Mouse (Mus musculus) heart, adult 8-10 months (tissue): ENCODE measurements around the gene Pitpna. TPM values are rescaled to one million over a fixed set of nuclear protein-coding genes. Genes with fewer than 3 reads are reported as not detected.

Source experiments
- DNase-seq: peaks from one replicate; pipeline ENCODE4 v3.0.0; 2022; ENCODE audit warnings: low spot score
- total RNA-seq, 4 experiments: library from RNA; stranded (reverse); gene quantifications; 2 replicates each; pipeline ENCODE4 v1.2.4; 2022

Pitpna gene
- total RNA-seq, 4 experiments from 2014 or later = 89.5 to 110 (median 105) TPM

GRCm38 (mm10) chr11:75563851-75564548 lies 23.9 kb upstream of the Pitpna start:
- DNase-seq = no peak

DNA sequence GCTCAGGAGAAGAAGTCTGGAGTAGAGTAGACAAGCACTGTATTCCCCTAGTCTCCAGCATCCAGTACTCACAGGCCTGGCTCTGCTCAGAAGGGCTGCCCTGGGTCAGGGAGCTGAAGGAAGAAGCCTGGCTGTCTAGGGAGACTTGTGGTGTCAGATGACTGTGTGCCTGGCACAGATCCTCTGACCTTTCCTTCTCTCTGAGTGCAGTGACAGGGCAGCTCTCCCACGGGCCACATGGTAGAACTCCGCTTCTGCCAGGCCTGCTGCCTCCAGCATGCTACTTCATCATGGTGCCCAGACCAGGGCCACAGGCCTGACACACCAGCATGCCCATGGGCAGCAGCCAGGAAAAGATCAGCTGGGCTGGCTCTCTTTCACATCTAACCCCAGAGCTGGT lies 22.0 kb upstream of the Pitpna start:
- DNase-seq = peak; percentile 79

DNA sequence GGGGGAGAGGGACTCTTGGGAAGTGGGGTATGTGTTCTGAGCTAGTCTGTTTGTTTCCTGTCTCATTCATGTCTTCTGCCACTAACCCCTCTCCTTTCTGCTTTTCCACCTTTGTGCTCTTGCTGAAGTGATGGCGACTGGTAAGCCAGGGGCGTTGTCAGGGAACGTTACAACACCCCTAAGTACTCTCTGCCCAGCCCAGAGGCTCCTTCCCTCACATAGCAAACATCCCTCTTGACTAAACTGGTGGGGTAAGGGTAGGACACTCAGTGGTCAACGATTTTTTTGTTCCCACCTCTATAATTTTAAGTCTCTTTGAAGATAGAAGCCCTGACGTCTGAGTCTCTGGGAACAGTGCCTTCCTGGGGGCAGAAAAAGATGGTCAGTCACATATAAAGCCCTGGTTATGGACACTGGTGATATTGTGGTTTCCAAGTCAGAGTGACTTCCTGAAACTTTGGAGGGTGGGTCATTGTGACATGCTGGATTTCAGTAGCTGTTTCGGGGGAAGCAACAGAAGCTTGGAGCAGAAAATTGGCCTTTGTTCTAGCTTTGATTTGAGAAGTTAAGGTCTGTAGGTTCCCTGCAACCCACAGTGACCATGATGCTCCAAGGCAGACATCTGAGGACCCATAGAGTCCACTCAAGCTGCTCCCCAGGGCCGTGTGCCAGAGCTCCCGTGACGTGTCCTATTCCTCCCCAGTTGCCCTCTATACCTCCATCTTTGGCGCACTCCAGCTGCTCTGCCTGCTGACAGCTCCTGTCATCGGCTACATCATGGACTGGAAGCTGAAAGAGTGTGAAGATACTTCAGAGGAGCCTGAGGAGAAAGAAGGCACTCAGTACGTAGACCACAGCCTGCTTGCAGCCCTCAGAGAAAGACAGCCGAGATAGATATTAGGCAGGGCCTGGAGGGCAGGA lies 21.4 kb upstream of the Pitpna start:
- no peak for DNase-seq

GRCm38 (mm10) chr11:75567346-75568114 lies 20.4 kb upstream of the Pitpna start:
- no peak for DNase-seq

DNA sequence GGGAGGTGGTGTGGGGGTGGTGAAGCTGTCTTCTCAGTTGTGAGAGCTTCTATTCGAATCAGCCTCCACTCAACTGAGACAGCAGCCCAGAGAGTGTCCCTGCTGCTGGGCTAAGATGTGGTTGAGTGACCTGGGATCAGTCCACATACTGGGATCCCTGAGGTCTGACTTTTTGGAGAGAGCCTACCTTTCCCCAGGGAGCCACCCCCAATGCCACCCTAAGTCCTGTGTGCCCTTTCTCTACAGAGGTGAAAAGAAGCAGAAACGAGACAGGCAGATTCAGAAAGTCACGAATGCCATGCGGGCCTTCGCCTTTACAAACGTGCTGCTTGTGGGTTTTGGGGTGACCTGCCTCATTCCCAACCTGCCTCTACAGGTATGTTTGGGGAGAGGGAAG lies 19.8 kb upstream of the Pitpna start:
- DNase-seq = no peak

DNA sequence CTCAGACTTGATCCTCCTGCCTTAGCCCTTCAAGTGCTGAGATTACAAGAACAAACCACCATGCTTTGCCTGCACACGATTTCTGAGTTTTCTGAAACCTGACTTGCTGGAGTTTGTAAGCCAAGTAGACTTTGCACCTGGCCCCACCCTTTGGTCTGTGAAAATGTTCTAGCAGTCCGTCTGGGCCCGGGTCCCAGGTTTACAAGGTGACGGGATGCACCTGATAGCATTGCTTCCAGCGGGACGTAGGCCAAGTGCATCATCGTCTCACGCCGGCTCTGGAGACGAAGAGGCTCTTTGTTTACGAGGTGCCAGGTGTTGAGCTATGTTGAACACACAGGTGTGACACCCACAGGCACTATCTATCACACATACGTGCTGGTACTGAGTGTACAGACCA lies 18.9 kb upstream of the Pitpna start:
- no peak for DNase-seq

GRCm38 (mm10) chr11:75570375-75571125 lies 17.3 kb upstream of the Pitpna start:
- DNase-seq = no peak

GRCm38 (mm10) chr11:75571126-75571990 lies 16.5 kb upstream of the Pitpna start:
- DNase-seq = no peak

DNA sequence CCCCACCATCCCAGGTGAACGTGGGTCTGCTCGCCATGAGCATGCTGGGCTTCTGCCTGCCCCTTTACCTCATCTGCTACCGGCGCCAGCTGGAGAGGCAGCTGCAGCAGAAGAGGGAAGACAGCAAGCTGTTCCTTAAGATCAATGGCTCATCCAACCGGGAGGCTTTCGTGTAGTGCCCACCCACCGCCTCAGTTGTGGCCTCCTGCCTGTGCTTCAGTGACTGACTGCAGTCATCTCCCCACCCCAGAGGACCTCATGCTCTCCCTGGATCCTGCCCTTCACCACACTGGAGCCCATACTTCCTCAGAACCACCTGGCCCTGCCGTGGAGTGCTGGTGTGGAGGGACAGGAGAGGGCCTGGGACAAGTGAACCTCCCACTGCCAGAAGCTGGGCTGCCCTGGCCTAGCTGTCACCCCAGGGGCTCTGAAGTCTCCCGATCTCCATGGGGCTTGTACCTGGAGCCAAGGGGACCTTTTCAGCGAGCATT lies 15.6 kb upstream of the Pitpna start:
- DNase-seq = no peak

- DNase-seq = peak; percentile 94
Measured at GRCm38 (mm10) chr11:75572854-75573650, 14.8 kb upstream of the Pitpna start.

- DNase-seq = no peak
Measured at GRCm38 (mm10) chr11:75574378-75575123, 13.3 kb upstream of the Pitpna start.

DNA sequence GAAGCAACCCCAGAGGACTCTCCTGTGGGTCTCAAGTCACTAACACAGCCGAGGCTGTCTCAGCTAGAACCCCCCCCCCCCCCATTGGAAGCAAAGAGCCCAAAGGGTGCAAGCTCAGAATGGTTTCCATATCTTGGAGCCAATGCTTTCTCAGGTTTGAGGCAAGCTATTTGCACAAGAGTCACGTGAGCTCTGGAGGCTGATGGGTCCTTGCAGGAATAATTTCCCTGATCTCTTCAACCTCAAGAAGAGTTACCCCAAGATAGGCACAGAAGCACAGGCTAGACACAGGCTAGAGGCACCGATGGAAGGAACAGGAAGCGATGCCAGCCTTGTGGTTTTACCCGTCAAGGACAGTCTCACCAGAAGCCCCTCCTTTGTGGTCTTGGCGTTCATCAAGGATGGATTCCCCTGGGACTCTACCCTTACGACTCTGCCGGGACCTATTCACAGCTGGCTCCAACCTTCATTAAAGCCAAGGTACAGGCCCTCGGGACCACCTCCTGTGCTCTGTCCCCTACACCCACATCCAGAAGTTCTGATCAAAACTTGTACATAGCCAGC lies 12.3 kb upstream of the Pitpna start:
- DNase-seq = no peak

DNA sequence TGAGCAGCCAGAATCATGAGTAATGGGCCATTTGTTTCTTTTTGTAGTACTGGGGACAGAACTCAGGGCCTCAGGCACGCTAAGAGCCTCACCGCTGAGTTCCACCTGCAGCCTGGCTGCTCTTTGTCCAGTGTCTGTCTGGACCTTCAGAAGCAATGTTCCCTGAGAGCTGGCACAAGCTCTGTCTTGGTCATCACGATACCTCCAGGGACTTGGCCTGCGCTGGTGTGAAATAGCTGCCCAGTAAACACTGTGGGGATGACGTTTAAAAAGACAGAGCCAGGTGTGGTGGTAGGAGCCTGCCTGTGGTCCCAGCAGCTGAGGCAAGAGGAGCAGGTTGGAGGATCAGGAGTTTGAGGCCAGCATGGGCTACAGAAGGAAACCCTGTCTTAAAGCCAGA lies 9.3 kb upstream of the Pitpna start:
- no peak for DNase-seq

- DNase-seq = no peak
Measured at GRCm38 (mm10) chr11:75581495-75582149, 6.3 kb upstream of the Pitpna start.

GRCm38 (mm10) chr11:75583521-75583920 lies 4.4 kb upstream of the Pitpna start:
- DNase-seq = no peak

DNA sequence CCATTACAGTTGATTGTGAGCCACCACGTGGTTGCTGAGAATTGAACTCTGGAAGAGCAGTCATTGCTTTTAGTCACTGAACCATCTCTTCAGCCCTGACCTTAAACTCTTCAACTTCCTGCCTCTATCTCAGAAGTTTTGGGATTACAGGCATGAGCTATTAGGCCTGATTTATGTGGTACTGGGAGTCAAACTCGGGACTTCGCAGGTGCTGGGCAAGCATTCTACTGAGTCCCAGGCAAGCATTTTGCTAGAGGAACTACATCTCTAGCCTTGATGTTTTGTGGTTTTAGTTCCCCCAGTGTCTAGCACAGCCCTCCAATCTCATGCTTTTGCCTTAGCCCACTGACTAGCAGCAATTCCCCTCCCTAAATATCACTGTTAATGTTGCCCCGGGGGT lies 2.8 kb upstream of the Pitpna start:
- no peak for DNase-seq

DNA sequence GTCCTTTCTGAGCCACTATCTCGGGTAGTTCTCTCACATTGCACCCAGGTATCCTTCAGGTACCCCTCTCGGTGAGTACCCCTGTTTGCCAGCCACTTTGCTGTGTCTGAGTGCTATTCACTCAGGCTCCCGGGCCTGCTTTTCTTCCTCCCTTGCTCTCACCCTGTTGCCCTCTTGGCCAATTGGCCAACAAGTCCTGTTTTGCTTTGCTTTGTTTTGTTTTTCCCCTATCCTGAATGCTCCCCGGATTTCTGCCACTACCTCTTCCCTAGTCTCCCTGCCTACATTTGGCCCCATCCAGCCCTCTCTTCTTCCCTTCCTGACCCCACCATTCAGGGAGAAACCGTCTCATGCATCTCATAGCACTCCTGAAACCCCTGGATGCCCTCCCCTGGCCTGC lies 1.9 kb upstream of the Pitpna start:
- DNase-seq = no peak

- no peak for DNase-seq
Measured at GRCm38 (mm10) chr11:75586963-75587362, 934 bp upstream of the Pitpna start.
